Mouse (Mus musculus) large intestine, adult 2 months (tissue): ENCODE measurements at regions not wholly inside any gene's neighbourhood (a gene's known extent, or its start where the extent isn't known, plus 50 kb on each side); places are given as distances from the start of the nearest gene placed in this dataset.
"Not testable (repeated sequence)": the region's sequence is repeated elsewhere in the genome, so short reads cannot be mapped to it uniquely, and the experiment has no call there.

Source experiments
- DNase-seq: peaks from one replicate; pipeline ENCODE4 v3.0.0-alpha.2; 2012; ENCODE audit warnings: low read depth, low spot score
- WGBS: fragments of 180-500 bp; shearing (Covaris S2); methylation state at CpG from one replicate; pipeline ENCODE4 v1.1.7; 2018; 5-methylcytosine and 5-hydroxymethylcytosine counted together

- WGBS = 77% methylated on average over 6 of the region's 6 CpGs
- no peak for DNase-seq
These were observed 53.6 kb upstream of the Wdfy3 start for GRCm38 (mm10) chr5:102123285-102123684.

- peak; percentile 4 for DNase-seq
- WGBS = 17% methylated on average over 3 of the region's 3 CpGs
These were observed 57.0 kb upstream of the Wdfy3 start for GRCm38 (mm10) chr5:102126737-102127136.

- DNase-seq = no peak
- WGBS = 77% methylated on average over 4 of the region's 4 CpGs
These were observed 78.3 kb upstream of the Wdfy3 start for GRCm38 (mm10) chr5:102147991-102148390.

GRCm38 (mm10) chr5:102149481-102150129 is 79.9 kb upstream of the Wdfy3 start:
- WGBS = 42% methylated on average over 14 of the region's 14 CpGs
- DNase-seq = peak; percentile 7

- no peak for DNase-seq
- WGBS = 47% methylated on average over 2 of the region's 2 CpGs
These were observed 89.9 kb upstream of the Wdfy3 start for GRCm38 (mm10) chr5:102159621-102160020.

- WGBS = 40% methylated on average over 4 of the region's 4 CpGs
These were observed 98.3 kb upstream of the Wdfy3 start for GRCm38 (mm10) chr5:102167981-102168380.

GRCm38 (mm10) chr5:102171808-102172207 is 102.1 kb upstream of the Wdfy3 start:
- 84% methylated on average over 2 of the region's 3 CpGs for WGBS
- DNase-seq = no peak

More at GRCm38 (mm10) chr5:102167981-102168380, 98.3 kb upstream of the Wdfy3 start:
- no peak for DNase-seq

- DNase-seq = no peak
- WGBS = 84% methylated on average over 8 of the region's 8 CpGs
These were observed 110.5 kb upstream of the Wdfy3 start for GRCm38 (mm10) chr5:102180250-102180649.

GRCm38 (mm10) chr5:102188951-102189350 is 119.2 kb upstream of the Wdfy3 start:
- DNase-seq = not testable (repeated sequence)
- 76% methylated on average over 4 of the region's 4 CpGs for WGBS

- DNase-seq = no peak
- WGBS = 35% methylated on average over 4 of the region's 4 CpGs
These were observed 136.7 kb upstream of the Wdfy3 start for GRCm38 (mm10) chr5:102206456-102206855.

GRCm38 (mm10) chr5:102206953-102207352 is 137.2 kb upstream of the Wdfy3 start:
- WGBS = 3% methylated on average over 16 of the region's 16 CpGs
- peak; percentile 29 for DNase-seq

- 67% methylated on average over 6 of the region's 6 CpGs for WGBS
- DNase-seq = no peak
These were observed 143.4 kb upstream of the Wdfy3 start for GRCm38 (mm10) chr5:102213145-102213544.

GRCm38 (mm10) chr5:102227131-102227530 is 157.4 kb upstream of the Wdfy3 start:
- DNase-seq = no peak
- WGBS = 29% methylated on average over 6 of the region's 6 CpGs

GRCm38 (mm10) chr5:102242614-102243013 is 172.9 kb upstream of the Wdfy3 start:
- 73% methylated on average over 5 of the region's 5 CpGs for WGBS
- DNase-seq = no peak

GRCm38 (mm10) chr5:102244706-102245105 is 175.0 kb upstream of the Wdfy3 start:
- no peak for DNase-seq
- WGBS = 80% methylated on average over 6 of the region's 6 CpGs

- no peak for DNase-seq
- WGBS = 87% methylated on average over 5 of the region's 5 CpGs
These were observed 179.0 kb upstream of the Wdfy3 start for GRCm38 (mm10) chr5:102248747-102249146.

- WGBS = 90% methylated on average over 7 of the region's 7 CpGs
- no peak for DNase-seq
These were observed 181.4 kb upstream of the Wdfy3 start for GRCm38 (mm10) chr5:102251076-102251475.

GRCm38 (mm10) chr5:102253786-102254185 is 184.1 kb upstream of the Wdfy3 start:
- no peak for DNase-seq
- 37% methylated on average over 2 of the region's 2 CpGs for WGBS

GRCm38 (mm10) chr5:102257104-102257503 is 187.4 kb upstream of the Wdfy3 start:
- 57% methylated on average over 2 of the region's 2 CpGs for WGBS
- no peak for DNase-seq

- DNase-seq = no peak
- WGBS = 94% methylated on average over 5 of the region's 5 CpGs
These were observed 191.9 kb upstream of the Wdfy3 start for GRCm38 (mm10) chr5:102261621-102262020.

GRCm38 (mm10) chr5:102266451-102266850 is 196.7 kb upstream of the Wdfy3 start:
- 66% methylated on average over 11 of the region's 11 CpGs for WGBS
- DNase-seq = no peak

- WGBS = 47% methylated on average over 3 of the region's 3 CpGs
- DNase-seq = no peak
These were observed 197.4 kb upstream of the Wdfy3 start for GRCm38 (mm10) chr5:102267150-102267549.
